Mouse (Mus musculus) forebrain, embryonic 16.5 days (tissue): ENCODE data around the gene Nbl1. TPM values are rescaled to one million over a fixed set of nuclear protein-coding genes. Genes with fewer than 3 reads are reported as not detected.
A peak's percentile ranks its signal among the peaks of the same experiment; 100 is the strongest.

ENCODE experiments used
- ATAC-seq: fragments of 200-750 bp; cut with Nextera tagmentation; 2 replicates; pipeline ENCODE4 v1.8.0; 2017; ENCODE audit warnings: mild to moderate bottlenecking, moderate library complexity
- H3K27ac ChIP-seq: fragments of 300-500 bp; sonication (generic); 2 replicates; pipeline ENCODE4 v1.5.1; 2014; ENCODE audit warnings: low read length, control low read depth
- H3K27me3 ChIP-seq: fragments of 300-500 bp; sonication (generic); replicated peaks from 2 replicates; pipeline ENCODE4 v1.6.1; 2014; ENCODE audit warnings: low read length; ENCODE audit not compliant: control insufficient read depth, insufficient read depth
- H3K36me3 ChIP-seq: fragments of 300-500 bp; sonication (generic); 2 replicates; pipeline ENCODE4 v1.6.1; 2014; ENCODE audit not compliant: control insufficient read depth, insufficient read depth
- H3K4me1 ChIP-seq: fragments of 300-500 bp; sonication (generic); replicated peaks from 2 replicates; pipeline ENCODE4 v1.6.1; 2014; ENCODE audit warnings: low read length; ENCODE audit not compliant: control insufficient read depth, insufficient read depth
- H3K4me2 ChIP-seq: fragments of 300-500 bp; sonication (generic); 2 replicates; pipeline ENCODE4 v1.6.1; 2014; ENCODE audit warnings: mild to moderate bottlenecking, low read length, control low read depth
- H3K4me3 ChIP-seq: fragments of 300-500 bp; sonication (generic); replicated peaks from 2 replicates; pipeline ENCODE4 v1.5.1; 2014; ENCODE audit warnings: mild to moderate bottlenecking, low read length, control low read depth
- H3K9ac ChIP-seq: fragments of 300-500 bp; sonication (generic); replicated peaks from 2 replicates; pipeline ENCODE4 v1.6.1; 2014; ENCODE audit warnings: low read depth, low read length, control low read depth
- H3K9me3 ChIP-seq: fragments of 300-500 bp; sonication (generic); 2 replicates; pipeline ENCODE4 v1.6.1; 2016; ENCODE audit warnings: low read length; ENCODE audit not compliant: control insufficient read depth
- WGBS: fragments of 180-500 bp; shearing (Covaris S2); extraction: QIAGEN DNeasy Blood & Tissue Kit; methylation state at CpG from one replicate; pipeline ENCODE4 v1.1.7; 2014; 5-methylcytosine and 5-hydroxymethylcytosine counted together
- polyA plus RNA-seq: library from polyadenylated mRNA; unstranded; fragments of >200 nt; fragmentation: Nextera tagmentation; extraction: Ambion mirVana; gene quantifications from 2 replicates; pipeline ENCODE4 v1.2.1, GENCODE M21; 2015

Nbl1 gene
- polyA plus RNA-seq, 1 experiment from 2014 or later, result 27.0 TPM

DNA sequence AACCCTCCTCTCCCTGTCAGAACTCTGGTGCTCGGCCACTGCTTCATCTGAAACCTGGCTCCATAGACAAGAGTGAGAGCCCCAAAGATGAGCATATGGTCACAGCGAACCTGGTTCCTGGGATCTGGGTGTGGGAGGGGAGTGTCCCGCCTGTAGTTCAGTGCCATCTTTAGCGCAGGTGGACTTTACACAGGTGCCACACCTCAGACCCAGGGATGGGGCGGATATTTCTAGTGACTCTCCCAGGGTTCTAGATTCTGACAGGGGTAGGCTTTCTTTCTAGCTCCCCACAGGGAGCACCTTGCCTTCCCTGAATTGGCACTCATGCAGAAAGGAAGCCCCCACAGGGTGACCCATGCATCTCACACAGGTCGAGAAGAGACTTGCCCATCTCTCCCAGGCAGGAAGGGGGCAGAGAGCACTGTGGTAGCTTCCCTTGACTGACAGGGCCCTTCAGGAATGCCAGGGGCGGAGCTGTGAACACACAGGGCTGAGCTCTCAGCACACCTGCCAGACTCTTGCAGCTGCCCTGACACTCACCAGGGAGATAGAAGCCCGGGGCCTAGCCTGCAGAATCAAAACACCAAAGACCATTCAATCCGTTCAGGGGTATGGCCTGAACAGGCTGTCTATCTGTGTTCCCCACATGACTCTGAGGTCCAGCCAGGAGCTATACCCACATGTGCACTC is 3.7 kb downstream of the Nbl1 start:
- no peak for ATAC-seq
- no peaks in the 10 kb centered on the region for H3K36me3 ChIP-seq
- H3K27ac ChIP-seq, result no peak overlapping the region
- peaks cover 25% of the 10 kb centered on the region for H3K27me3 ChIP-seq
- 68% methylated on average over 9 of the region's 9 CpGs for WGBS
- no peak overlapping the region for H3K9ac ChIP-seq
- H3K4me2 ChIP-seq, result no peak overlapping the region
- H3K9me3 ChIP-seq, result no peaks in the 10 kb centered on the region
- no peak overlapping the region for H3K4me3 ChIP-seq
- H3K4me1 ChIP-seq, result peaks cover 19% of the 10 kb centered on the region

DNA sequence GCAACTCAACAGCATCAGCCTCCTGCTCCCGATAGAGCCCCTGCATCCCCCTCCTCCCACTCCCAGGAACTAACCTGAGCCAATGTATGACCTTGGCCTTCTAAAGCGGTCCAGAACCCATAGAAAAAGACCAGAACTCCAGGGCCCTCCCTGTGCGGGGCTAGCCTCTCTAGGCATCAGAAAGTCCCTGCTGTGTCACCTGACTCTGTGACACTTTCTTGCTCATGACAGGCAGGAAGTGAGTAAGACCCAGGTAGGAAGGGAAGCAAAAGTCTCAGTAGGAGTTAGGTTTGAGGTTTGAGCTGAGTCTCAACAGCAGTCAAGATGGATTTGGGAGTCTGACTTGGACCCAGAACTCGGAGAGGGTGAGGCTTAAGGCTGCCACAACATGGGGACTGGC is 5.8 kb downstream of the Nbl1 start:
- H3K4me3 ChIP-seq, result no peak overlapping the region
- 65% methylated on average over 4 of the region's 4 CpGs for WGBS
- peaks cover 25% of the 10 kb centered on the region for H3K4me1 ChIP-seq
- no peak overlapping the region for H3K4me2 ChIP-seq
- no peak overlapping the region for H3K27ac ChIP-seq
- ATAC-seq, result no peak
- no peaks in the 10 kb centered on the region for H3K9me3 ChIP-seq
- no peaks in the 10 kb centered on the region for H3K36me3 ChIP-seq
- H3K9ac ChIP-seq, result no peak overlapping the region
- peaks cover 10% of the 10 kb centered on the region for H3K27me3 ChIP-seq

- H3K9ac ChIP-seq, result no peak overlapping the region
- H3K27ac ChIP-seq, result no peak overlapping the region
- H3K4me1 ChIP-seq, result peaks cover 27% of the 10 kb centered on the region
- H3K36me3 ChIP-seq, result no peaks in the 10 kb centered on the region
- peak; percentile 36 for ATAC-seq
- no peak overlapping the region for H3K4me2 ChIP-seq
- no peaks in the 10 kb centered on the region for H3K9me3 ChIP-seq
- 18% methylated on average over 5 of the region's 5 CpGs for WGBS
- H3K4me3 ChIP-seq, result no peak overlapping the region
- peaks cover 3% of the 10 kb centered on the region for H3K27me3 ChIP-seq
Measured at GRCm38 (mm10) chr4:139086037-139086436, 6.8 kb downstream of the Nbl1 start.

GRCm38 (mm10) chr4:139085337-139085736 is 7.5 kb downstream of the Nbl1 start:
- no peaks in the 10 kb centered on the region for H3K36me3 ChIP-seq
- H3K4me3 ChIP-seq, result no peak overlapping the region
- H3K4me1 ChIP-seq, result peaks cover 27% of the 10 kb centered on the region
- H3K27ac ChIP-seq, result no peak overlapping the region
- H3K27me3 ChIP-seq, result no peaks in the 10 kb centered on the region
- no peak overlapping the region for H3K9ac ChIP-seq
- 72% methylated on average over 11 of the region's 11 CpGs for WGBS
- no peak overlapping the region for H3K4me2 ChIP-seq
- no peaks in the 10 kb centered on the region for H3K9me3 ChIP-seq
- ATAC-seq, result no peak

GRCm38 (mm10) chr4:139082790-139083564 is 9.8 kb downstream of the Nbl1 start:
- peak; percentile 61 for ATAC-seq
- H3K36me3 ChIP-seq, result no peaks in the 10 kb centered on the region
- peak overlapping the region; percentile 57 for H3K4me2 ChIP-seq
- peak overlapping the region; percentile 42 for H3K9ac ChIP-seq
- no peaks in the 10 kb centered on the region for H3K9me3 ChIP-seq
- H3K27ac ChIP-seq, result peak overlapping the region; percentile 43
- H3K27me3 ChIP-seq, result no peaks in the 10 kb centered on the region
- H3K4me1 ChIP-seq, result peaks cover 27% of the 10 kb centered on the region
- peak overlapping the region; percentile 29 for H3K4me3 ChIP-seq
- WGBS, result 11% methylated on average over 12 of the region's 12 CpGs

GRCm38 (mm10) chr4:139081270-139081931 is 11.4 kb downstream of the Nbl1 start:
- no peak overlapping the region for H3K4me2 ChIP-seq
- peak overlapping the region; percentile 59 for H3K27ac ChIP-seq
- no peak overlapping the region for H3K9ac ChIP-seq
- whole genome bisulfite sequencing, result 58% methylated on average over 18 of the region's 18 CpGs
- peaks cover 27% of the 10 kb centered on the region for H3K4me1 ChIP-seq
- H3K36me3 ChIP-seq, result no peaks in the 10 kb centered on the region
- H3K9me3 ChIP-seq, result no peaks in the 10 kb centered on the region
- H3K27me3 ChIP-seq, result peaks cover 4% of the 10 kb centered on the region
- no peak overlapping the region for H3K4me3 ChIP-seq
- no peak for ATAC-seq

DNA sequence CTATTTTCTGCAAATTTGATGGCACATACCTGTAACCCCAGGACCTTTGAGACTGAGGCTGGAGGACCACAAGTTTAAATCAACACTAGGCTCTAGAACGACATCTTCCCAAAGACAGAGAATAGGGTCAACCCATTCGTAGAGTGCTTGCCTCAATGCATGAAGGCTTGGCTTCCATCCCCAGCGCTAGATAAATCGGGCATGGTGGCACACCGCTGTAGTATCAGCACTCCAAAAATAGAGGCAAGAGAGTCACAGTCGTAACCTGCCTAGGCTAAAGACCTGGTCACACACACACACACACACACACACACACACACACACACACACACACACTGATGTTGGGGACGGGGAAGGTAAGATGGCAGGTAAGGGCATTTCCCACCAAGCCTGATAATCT is 12.5 kb downstream of the Nbl1 start:
- peaks cover 14% of the 10 kb centered on the region for H3K27me3 ChIP-seq
- no peaks in the 10 kb centered on the region for H3K9me3 ChIP-seq
- no peak overlapping the region for H3K9ac ChIP-seq
- H3K4me1 ChIP-seq, result peaks cover 32% of the 10 kb centered on the region
- H3K27ac ChIP-seq, result no peak overlapping the region
- WGBS, result 94% methylated on average over 7 of the region's 7 CpGs
- H3K4me3 ChIP-seq, result no peak overlapping the region
- no peak for ATAC-seq
- no peak overlapping the region for H3K4me2 ChIP-seq
- H3K36me3 ChIP-seq, result no peaks in the 10 kb centered on the region

- H3K27ac ChIP-seq, result no peak overlapping the region
- no peaks in the 10 kb centered on the region for H3K9me3 ChIP-seq
- WGBS, result 75% methylated on average over 11 of the region's 11 CpGs
- no peak for ATAC-seq
- peaks cover 38% of the 10 kb centered on the region for H3K4me1 ChIP-seq
- H3K4me2 ChIP-seq, result no peak overlapping the region
- no peak overlapping the region for H3K4me3 ChIP-seq
- no peak overlapping the region for H3K9ac ChIP-seq
- H3K36me3 ChIP-seq, result no peaks in the 10 kb centered on the region
- H3K27me3 ChIP-seq, result peaks cover 23% of the 10 kb centered on the region
Measured at GRCm38 (mm10) chr4:139079439-139079838, 13.4 kb downstream of the Nbl1 start.

- Histone ChIP-seq H3K27me3 (peaks cover 29% of the 10 kb centered on the region), H3K27ac (no peak overlapping the region), H3K4me3 (no peak overlapping the region), H3K4me2 (no peak overlapping the region), H3K4me1 (peaks cover 41% of the 10 kb centered on the region), H3K36me3 (no peaks in the 10 kb centered on the region), H3K9me3 (no peaks in the 10 kb centered on the region), H3K9ac (no peak overlapping the region)
- WGBS, result 16% methylated on average over 4 of the region's 4 CpGs
- ATAC-seq, result no peak
Measured at GRCm38 (mm10) chr4:139078726-139079125, 14.1 kb downstream of the Nbl1 start.
